Mouse (Mus musculus): ENCODE results near the gene Gm20795. TPM values are rescaled to one million over a fixed set of nuclear protein-coding genes. Genes with fewer than 3 reads are reported as not detected.
"Not testable (repeated sequence)": the region's sequence is repeated elsewhere in the genome, so short reads cannot be mapped to it uniquely, and the experiment has no call there.

The Gm20795 gene
- not detected in 2 replicates for polyA plus RNA-seq (2016; fragmentation: Nextera tagmentation; extraction: Ambion mirVana)

DNA sequence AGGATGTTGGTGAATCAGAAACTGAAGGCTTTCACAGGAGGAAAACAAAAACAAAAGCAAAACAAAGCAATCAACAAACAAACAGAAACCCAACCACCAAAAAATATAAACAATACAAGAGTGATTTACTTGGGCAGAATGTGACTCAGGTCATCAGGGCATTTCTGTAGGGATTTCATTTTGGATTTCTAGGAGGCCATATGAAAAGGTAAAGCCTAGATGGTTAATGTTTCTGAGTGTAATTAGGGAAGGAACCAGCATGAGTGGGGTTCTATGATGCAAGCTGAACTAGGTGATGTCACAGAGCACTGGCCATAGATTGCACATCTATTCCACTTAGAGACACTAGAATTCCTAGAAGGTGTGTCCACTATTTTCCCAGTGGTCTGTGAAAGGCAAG, at the start of gene Gm20795:
Gene Gm20795 (plus strand): TSS at position 301 of the 400 bp plus-strand sequence.
- not testable (repeated sequence) for H3K4me1 ChIP-seq; H3K27me3 ChIP-seq (ENCODE audit: insufficient read depth, poor library complexity, severe bottlenecking); H3K4me3 ChIP-seq; H3K9me3 ChIP-seq; H3K36me3 ChIP-seq; DNase-seq (ENCODE audit: low spot score); H3K27ac ChIP-seq

DNA sequence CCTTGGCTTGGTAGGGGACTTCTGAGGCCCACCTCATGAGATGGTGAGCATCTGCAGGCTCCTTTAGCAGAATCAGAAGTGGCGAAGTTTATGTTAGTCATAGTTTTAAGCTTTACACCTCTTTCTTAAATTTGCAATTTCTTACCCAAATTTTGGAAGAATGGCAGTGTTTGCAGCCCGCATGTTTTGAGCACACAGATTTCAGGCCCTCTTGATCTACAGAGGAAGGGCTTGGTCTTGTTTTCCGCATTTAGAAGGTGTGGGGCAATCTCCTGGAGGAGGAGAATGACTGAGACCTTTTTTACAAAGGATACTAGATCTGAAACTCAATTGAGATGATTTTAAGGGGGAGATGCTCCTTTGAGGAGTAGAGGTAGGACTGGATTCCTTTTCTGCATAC, 29.0 kb upstream of the Gm20795 start, which contains the start of gene Gm21797:
Gene Gm21797 (minus strand): TSS at position 101 of the 400 bp plus-strand sequence.
- not testable (repeated sequence) for H3K27ac ChIP-seq; H3K4me1 ChIP-seq; H3K9me3 ChIP-seq; H3K27me3 ChIP-seq (ENCODE audit: insufficient read depth, poor library complexity, severe bottlenecking); H3K36me3 ChIP-seq; H3K4me3 ChIP-seq; DNase-seq (ENCODE audit: low spot score)
- whole genome bisulfite sequencing = no CpG with 5 or more reads among the region's 3 CpGs

Other genes with a start within 250 kb of the Gm20795 start
- not detected in 2 replicates for gene Gm21852, start 152.9 kb upstream of the Gm20795 start, polyA plus RNA-seq (2016; fragmentation: Nextera tagmentation; extraction: Ambion mirVana)
- gene Gm21797, start 29.1 kb upstream of the Gm20795 start, polyA plus RNA-seq (2016; fragmentation: Nextera tagmentation; extraction: Ambion mirVana) = not detected in 2 replicates